Comparison of ENCODE assay signal across 15 mouse cellular contexts in the genomic region with DNA sequence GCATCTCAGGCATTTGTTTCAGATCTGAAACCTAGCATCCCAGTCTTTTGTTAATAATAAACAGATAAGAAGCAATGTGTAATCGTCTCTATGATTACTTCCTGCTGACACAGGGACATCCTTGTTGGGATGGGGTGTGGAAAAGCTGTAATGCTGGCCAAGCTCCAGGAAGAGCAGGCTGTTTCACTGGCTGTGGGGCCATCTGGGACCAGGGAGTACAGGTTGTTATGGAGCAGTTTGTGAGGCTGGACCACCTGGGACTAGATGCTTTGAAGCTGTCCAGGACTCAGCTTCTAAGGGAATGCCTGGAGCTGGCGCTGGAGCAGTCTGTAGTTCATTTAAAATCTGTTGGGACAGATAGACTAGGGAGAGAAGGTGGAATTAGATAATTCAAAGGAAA.
DNase-seq lines count a peak whose midpoint lies in the region; ATAC-seq and TF ChIP-seq lines count a peak whose summit lies in the region.
"Had no signal": no experiment of that assay in that cellular context is flagged by ENCODE, and none has a peak within 500 bp of the region (broad histone marks: within the 10 kb centered on the region; RNA-seq: fewer than 3 reads in every experiment).

No protein-coding gene starts in this region.

- no peak overlapping the region for H3K9ac ChIP-seq in kidney, embryonic 16.5 days (replicated peaks; ENCODE audit: low read length)
- no peak overlapping the region for H3K9ac ChIP-seq in hindbrain, embryonic 11.5 days (ENCODE audit: low read depth, low read length)
- H3K9ac ChIP-seq: liver, embryonic 13.5 days had no signal

- no peaks in the 10 kb centered on the region for H3K9me3 ChIP-seq in kidney, embryonic 16.5 days (ENCODE audit: low read length)
- no peaks in the 10 kb centered on the region for H3K9me3 ChIP-seq in hindbrain, embryonic 11.5 days (ENCODE audit: control insufficient read depth, low read length)
- H3K9me3 ChIP-seq: hindbrain, embryonic 10.5 days; liver, embryonic 13.5 days had no signal

- no peak overlapping the region for H3K4me2 ChIP-seq in kidney, embryonic 16.5 days (replicated peaks; ENCODE audit: low read depth, low read length)
- H3K4me2 ChIP-seq in hindbrain, embryonic 11.5 days (replicated peaks; ENCODE audit: low read depth, low read length): no peak overlapping the region
- H3K4me2 ChIP-seq: liver, embryonic 13.5 days had no signal

- TF ChIP-seq POLR2A in brain, embryonic 14.5 days (IDR thresholded peaks at IDR 0.05; ENCODE audit: borderline replicate concordance, extremely low read depth, insufficient read depth, insufficient read length, poor library complexity, severe bottlenecking): no peak

- peaks cover 13% of the 10 kb centered on the region; the same call in 1 of the 2 replicates for H3K4me1 ChIP-seq in kidney, embryonic 16.5 days (ENCODE audit: insufficient read depth, low read length)
- H3K4me1 ChIP-seq in hindbrain, embryonic 11.5 days (replicated peaks; ENCODE audit: control insufficient read depth, insufficient read depth, low read length): no peaks in the 10 kb centered on the region
- H3K4me1 ChIP-seq: liver, embryonic 13.5 days had no signal

- no peak for TF ChIP-seq CTCF in brain, embryonic 14.5 days (IDR thresholded peaks at IDR 0.05; ENCODE audit: borderline replicate concordance, extremely low read depth, insufficient read depth, insufficient read length)

- 62% methylated on average over 2 of the region's 2 CpGs for WGBS in kidney, embryonic 16.5 days
- WGBS in hindbrain, embryonic 11.5 days: 74% methylated on average over 2 of the region's 2 CpGs

- H3K27me3 ChIP-seq in kidney, embryonic 16.5 days (ENCODE audit: insufficient read depth, low read length): no peaks in the 10 kb centered on the region
- no peaks in the 10 kb centered on the region for H3K27me3 ChIP-seq in hindbrain, embryonic 11.5 days (ENCODE audit: control insufficient read depth, insufficient read depth, low read length)
- H3K27me3 ChIP-seq: liver, embryonic 13.5 days; Patski had no signal

- ATAC-seq in kidney, embryonic 16.5 days (ENCODE audit: low FRiP score, low TSS enrichment): no peak
- ATAC-seq in hindbrain, embryonic 11.5 days (ENCODE audit: low FRiP score): no peak
- ATAC-seq: CD4-positive, CD25-positive, alpha-beta regulatory T cell, adult 4 months; Patski had no signal

- peak; percentile 17 for DNase-seq in kidney, adult 18-20 months
- peak; percentile 69 for DNase-seq in brain, embryonic 14.5 days (ENCODE audit: low read depth)
- DNase-seq in cerebellum, adult 9-10 months: peak; percentile 91
- DNase-seq in kidney, adult 9 months: peak; percentile 61
- no peak for DNase-seq in thymus, postnatal 36 days
- no peak for DNase-seq in hindbrain, embryonic 11.5 days (ENCODE audit: low spot score)
- no peak for DNase-seq in left cerebral cortex, adult 9 months (ENCODE audit: low spot score in 2 of 2)
- DNase-seq: adrenal gland, postnatal 36 days; heart, adult 2 months; liver, embryonic 13.5 days had no signal

- no peak overlapping the region for H3K4me3 ChIP-seq in kidney, embryonic 16.5 days (ENCODE audit: low read length)
- H3K4me3 ChIP-seq in hindbrain, embryonic 11.5 days (ENCODE audit: low read depth, low read length): no peak overlapping the region
- H3K4me3 ChIP-seq: heart, adult 2 months; hindbrain, embryonic 10.5 days; liver, embryonic 13.5 days; myocyte had no signal

- no peak overlapping the region for H3K27ac ChIP-seq in kidney, embryonic 16.5 days (ENCODE audit: low read length)
- no peak overlapping the region for H3K27ac ChIP-seq in hindbrain, embryonic 11.5 days (ENCODE audit: low read depth, low read length)
- H3K27ac ChIP-seq: heart, adult 2 months; hindbrain, embryonic 10.5 days; liver, embryonic 13.5 days had no signal

- no peaks in the 10 kb centered on the region for H3K36me3 ChIP-seq in kidney, embryonic 16.5 days (ENCODE audit: insufficient read depth, low read length)
- H3K36me3 ChIP-seq in hindbrain, embryonic 11.5 days (ENCODE audit: control insufficient read depth, insufficient read depth, low read length): no peaks in the 10 kb centered on the region
- H3K36me3 ChIP-seq: hindbrain, embryonic 10.5 days; liver, embryonic 13.5 days had no signal

Comparison
In these comparisons a context has a peak if more than half of its experiments do, and no peak if none do; other contexts are left out.
1. DNase-seq: peak in kidney, adult 18-20 months (single experiment), brain, embryonic 14.5 days (single experiment), cerebellum, adult 9-10 months (single experiment) and kidney, adult 9 months (single experiment); none in thymus, postnatal 36 days (0 of 2), hindbrain, embryonic 11.5 days (single experiment) and left cerebral cortex, adult 9 months (0 of 2).